Mouse (Mus musculus) MEL (cell line): ENCODE measurements around the gene Srsf3. TPM values are rescaled to one million over a fixed set of nuclear protein-coding genes. Genes with fewer than 3 reads are reported as not detected.

Experiments
- DNase-seq: peaks from one replicate; pipeline ENCODE4 v3.0.0; 2011; ENCODE audit warnings: low read depth, low spot score
- H3K27ac ChIP-seq: 2 replicates; pipeline ENCODE4 v1.5.1; 2012; ENCODE audit warnings: low read depth, mild to moderate bottlenecking, control low read depth, low read length, moderate library complexity; ENCODE audit not compliant: control insufficient read depth
- H3K27me3 ChIP-seq, 2 experiments: fragments of 150-350 bp in 1 of 2; sonication (generic) in 1 of 2; 2 replicates each; pipeline ENCODE4 v1.6.1; 2012; ENCODE audit warnings: low read length in 2 of 2, mild to moderate bottlenecking in 2 of 2, improper control_type of control experiment in 1 of 2, moderate library complexity in 1 of 2; ENCODE audit not compliant: insufficient read depth in 2 of 2, control insufficient read depth in 1 of 2
- H3K36me3 ChIP-seq, 2 experiments: 2 replicates each; pipeline ENCODE4 v1.6.1; 2012 to 2014; ENCODE audit warnings: low read length in 2 of 2, improper control_type of control experiment in 1 of 2, inconsistent platforms in 1 of 2, mild to moderate bottlenecking in 1 of 2; ENCODE audit not compliant: insufficient read depth in 2 of 2, control insufficient read depth in 1 of 2
- H3K4me1 ChIP-seq, 2 experiments: fragments of 150-350 bp in 1 of 2; sonication (generic) in 1 of 2; 2 replicates each; pipeline ENCODE4 v1.6.1; 2012; ENCODE audit warnings: low read length in 2 of 2, improper control_type of control experiment in 1 of 2, mild to moderate bottlenecking in 1 of 2; ENCODE audit not compliant: insufficient read depth in 2 of 2, control insufficient read depth in 1 of 2
- H3K4me3 ChIP-seq, 2 experiments: fragments of 150-350 bp in 1 of 2; sonication (generic) in 1 of 2; 2 replicates each; pipeline ENCODE4 v1.5.1; 2012; ENCODE audit warnings: low read depth in 2 of 2, low read length in 2 of 2, mild to moderate bottlenecking in 2 of 2, moderate library complexity in 2 of 2, control low read depth in 1 of 2, improper control_type of control experiment in 1 of 2; ENCODE audit not compliant: control insufficient read depth in 1 of 2, insufficient read depth in 1 of 2
- H3K79me2 ChIP-seq: 2 replicates; pipeline ENCODE4 v1.6.1; 2012; ENCODE audit warnings: mild to moderate bottlenecking, low read length, moderate library complexity; ENCODE audit not compliant: control insufficient read depth, poor library complexity, insufficient read depth
- H3K9ac ChIP-seq: 2 replicates; pipeline ENCODE4 v1.6.1; 2012; ENCODE audit warnings: low read depth, mild to moderate bottlenecking, control low read depth, low read length, moderate library complexity; ENCODE audit not compliant: control insufficient read depth, poor library complexity, severe bottlenecking
- H3K9me3 ChIP-seq: fragments of 150-350 bp; sonication (generic); replicated peaks from 2 replicates; pipeline ENCODE4 v1.6.1; 2012; ENCODE audit warnings: mild to moderate bottlenecking, low read length, improper control_type of control experiment, moderate library complexity; ENCODE audit not compliant: insufficient read depth
- CTCF ChIP-seq, 3 experiments: IDR thresholded peaks in 2 of 3; conservative IDR thresholded peaks in 1 of 3; 2 replicates each; pipeline ENCODE4 v1.5.1; 2011 to 2012; ENCODE audit warnings: low read length in 3 of 3, low read depth in 2 of 3, mild to moderate bottlenecking in 2 of 3, improper control_type of control experiment in 1 of 3, inconsistent platforms in 1 of 3, mixed read lengths in 1 of 3, moderate library complexity in 1 of 3; ENCODE audit not compliant: control insufficient read depth in 1 of 3, insufficient read depth in 1 of 3, poor library complexity in 1 of 3, severe bottlenecking in 1 of 3
- E2F4 ChIP-seq: IDR thresholded peaks from 2 replicates; pipeline ENCODE4 v1.6.1; 2011; ENCODE audit warnings: low read depth, low read length, improper control_type of control experiment, borderline replicate concordance
- ELF1 ChIP-seq: IDR thresholded peaks from 2 replicates; pipeline ENCODE4 v1.6.1; 2014; ENCODE audit warnings: low read depth, mild to moderate bottlenecking, inconsistent platforms, low read length, improper control_type of control experiment, moderate library complexity
- GABPA ChIP-seq: IDR thresholded peaks from 2 replicates; pipeline ENCODE4 v1.6.1; 2012; ENCODE audit warnings: low read depth, mild to moderate bottlenecking, inconsistent platforms, low read length, improper control_type of control experiment, moderate library complexity
- GATA1 ChIP-seq: IDR thresholded peaks from 2 replicates; pipeline ENCODE4 v1.6.1; 2011; ENCODE audit warnings: low read depth, low read length, improper control_type of control experiment
- KAT2A ChIP-seq: conservative IDR thresholded peaks from 2 replicates; pipeline ENCODE4 v1.6.1; 2012; ENCODE audit warnings: low read depth, low read length, improper control_type of control experiment, inconsistent platforms
- MAX ChIP-seq: IDR thresholded peaks from 2 replicates; pipeline ENCODE4 v1.6.1; 2011; ENCODE audit warnings: low read length, improper control_type of control experiment
- MAZ ChIP-seq: IDR thresholded peaks from 2 replicates; pipeline ENCODE4 v1.6.1; 2012; ENCODE audit warnings: low read depth, mild to moderate bottlenecking, inconsistent platforms, low read length, improper control_type of control experiment
- MXI1 ChIP-seq: IDR thresholded peaks from 2 replicates; pipeline ENCODE4 v1.6.1; 2011; ENCODE audit warnings: mild to moderate bottlenecking, low read depth, low read length, improper control_type of control experiment
- MYC ChIP-seq: IDR thresholded peaks from 2 replicates; pipeline ENCODE4 v1.6.1; 2011; ENCODE audit warnings: low read depth, mild to moderate bottlenecking, low read length, improper control_type of control experiment, moderate library complexity
- NELFE ChIP-seq: IDR thresholded peaks from 2 replicates; pipeline ENCODE4 v1.6.1; 2011; ENCODE audit warnings: low read depth, low read length, improper control_type of control experiment
- POLR2AphosphoS5 ChIP-seq: IDR thresholded peaks from 2 replicates; pipeline ENCODE4 v1.6.1; 2012; ENCODE audit warnings: low read depth, borderline replicate concordance, mild to moderate bottlenecking, inconsistent platforms, low read length, moderate library complexity, mixed read lengths
- RAD21 ChIP-seq: IDR thresholded peaks from 2 replicates; pipeline ENCODE4 v1.6.1; 2011; ENCODE audit warnings: mild to moderate bottlenecking, low read depth, low read length, improper control_type of control experiment
- SIN3A ChIP-seq: IDR thresholded peaks from 2 replicates; pipeline ENCODE4 v1.6.1; 2012; ENCODE audit warnings: low read length, improper control_type of control experiment, inconsistent platforms
- SMC3 ChIP-seq: IDR thresholded peaks from 2 replicates; pipeline ENCODE4 v1.6.1; 2011; ENCODE audit warnings: low read depth, low read length, improper control_type of control experiment
- TAL1 ChIP-seq: IDR thresholded peaks from 2 replicates; pipeline ENCODE4 v1.6.1; 2012; ENCODE audit warnings: mild to moderate bottlenecking, inconsistent platforms, low read length, moderate library complexity, mixed read lengths
- USF2 ChIP-seq, 2 experiments: IDR thresholded peaks; 2 replicates each; pipeline ENCODE4 v1.6.1; 2011 to 2012; ENCODE audit warnings: improper control_type of control experiment in 2 of 2, low read length in 2 of 2, borderline replicate concordance in 1 of 2, inconsistent platforms in 1 of 2, low read depth in 1 of 2, mild to moderate bottlenecking in 1 of 2; ENCODE audit not compliant: insufficient read depth in 1 of 2
- ZC3H11A ChIP-seq: IDR thresholded peaks from 2 replicates; pipeline ENCODE4 v1.6.1; 2012; ENCODE audit warnings: low read depth, mild to moderate bottlenecking, inconsistent platforms, low read length, improper control_type of control experiment
- ZKSCAN1 ChIP-seq: IDR thresholded peaks from 2 replicates; pipeline ENCODE4 v1.6.1; 2012; ENCODE audit warnings: low read depth, mild to moderate bottlenecking, inconsistent platforms, low read length, improper control_type of control experiment, moderate library complexity
- ZMIZ1 ChIP-seq: IDR thresholded peaks from 2 replicates; pipeline ENCODE4 v1.6.1; 2012; ENCODE audit warnings: low read depth, mild to moderate bottlenecking, inconsistent platforms, low read length, improper control_type of control experiment, moderate library complexity
- polyA plus RNA-seq, 2 experiments: library from polyadenylated mRNA; stranded (reverse) in 1 of 2; unstranded in 1 of 2; fragments of >175 nt in 1 of 2; fragments of >200 nt in 1 of 2; gene quantifications; 2 replicates each; pipeline versions ENCODE4 v1.2.1 to v1.2.4; 2012; ENCODE audit warnings: low replicate concordance in 2 of 2, low read depth in 1 of 2; ENCODE audit not compliant: insufficient read length in 2 of 2, insufficient read depth in 1 of 2, missing spikeins in 1 of 2
- total RNA-seq: library from RNA; depleted of rRNA; stranded (reverse); fragments of 300-350 nt; gene quantifications from 2 replicates; pipeline ENCODE4 v1.2.3, GENCODE M21; 2012

Srsf3 gene
- total and polyA plus RNA-seq, 3 experiments, result 326 to 556 (median 367) TPM

DNA sequence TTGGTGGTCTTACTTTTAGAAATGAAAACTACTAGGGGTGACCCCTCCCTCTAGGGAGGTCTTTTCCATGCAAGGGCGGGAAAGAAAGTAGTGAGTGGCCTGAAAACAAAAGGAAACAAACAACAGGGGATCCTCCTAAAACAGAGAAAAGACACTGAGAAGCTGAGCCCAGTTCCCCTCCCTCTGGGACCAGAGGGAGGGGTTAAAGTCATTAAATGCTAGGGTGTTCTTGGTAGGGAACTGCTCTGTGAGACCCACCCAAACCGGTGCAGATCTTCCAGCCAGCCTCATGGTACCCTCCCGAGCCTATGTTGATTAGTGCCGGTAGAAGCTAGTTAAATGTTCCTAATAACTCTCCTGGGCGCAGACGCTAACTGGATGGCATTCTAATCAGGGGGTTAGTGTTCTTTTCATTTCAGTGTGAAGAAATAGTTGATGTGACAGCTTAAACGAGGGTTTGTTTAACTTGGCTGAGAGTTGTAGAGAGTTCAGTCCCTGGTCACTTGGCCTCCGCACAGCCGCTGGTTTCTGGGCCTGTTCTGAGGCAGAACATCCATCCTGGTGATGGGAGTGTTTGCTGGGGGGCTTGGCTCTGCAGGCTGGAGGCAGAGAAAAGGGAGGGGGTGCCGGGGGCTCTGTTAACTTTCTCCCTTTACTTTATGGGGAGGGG is 7.4 kb upstream of the Srsf3 start:
- H3K27ac ChIP-seq, result no peak overlapping the region; the same call in 1 of the 2 replicates
- TF ChIP-seq NELFE (no peak), ZC3H11A (no peak), GATA1 (no peak), USF2 (IDR thresholded peaks at IDR 0.05; ENCODE audit: borderline replicate concordance in 1 of 2, insufficient read depth in 1 of 2, low read depth in 1 of 2, low read length in 2 of 2) (no peak), MYC (no peak), CTCF (IDR thresholded peaks at IDR 0.05 in 2 of 3, conservative IDR thresholded peaks at IDR 0.05 in 1 of 3; ENCODE audit: control insufficient read depth in 1 of 3, insufficient read depth in 1 of 3, low read depth in 2 of 3, low read length in 3 of 3, poor library complexity in 1 of 3, severe bottlenecking in 1 of 3) (no peak), SMC3 (no peak), KAT2A (no peak), ZKSCAN1 (no peak), MAX (no peak), ZMIZ1 (no peak), POLR2AphosphoS5 (no peak), SIN3A (no peak)
- H3K27me3 ChIP-seq, result no peaks in the 10 kb centered on the region
- no peaks in the 10 kb centered on the region for H3K79me2 ChIP-seq
- H3K4me1 ChIP-seq, result no peaks in the 10 kb centered on the region
- peaks cover 0 to 6% of the 10 kb centered on the region in 2 experiments; a peak in 2 of 4 replicates for H3K36me3 ChIP-seq
- H3K4me3 ChIP-seq, result no peak overlapping the region
- no peaks in the 10 kb centered on the region for H3K9me3 ChIP-seq
- peak overlapping the region; percentile 2; the same call in 1 of the 2 replicates for H3K9ac ChIP-seq
- DNase-seq, result no peak

DNA sequence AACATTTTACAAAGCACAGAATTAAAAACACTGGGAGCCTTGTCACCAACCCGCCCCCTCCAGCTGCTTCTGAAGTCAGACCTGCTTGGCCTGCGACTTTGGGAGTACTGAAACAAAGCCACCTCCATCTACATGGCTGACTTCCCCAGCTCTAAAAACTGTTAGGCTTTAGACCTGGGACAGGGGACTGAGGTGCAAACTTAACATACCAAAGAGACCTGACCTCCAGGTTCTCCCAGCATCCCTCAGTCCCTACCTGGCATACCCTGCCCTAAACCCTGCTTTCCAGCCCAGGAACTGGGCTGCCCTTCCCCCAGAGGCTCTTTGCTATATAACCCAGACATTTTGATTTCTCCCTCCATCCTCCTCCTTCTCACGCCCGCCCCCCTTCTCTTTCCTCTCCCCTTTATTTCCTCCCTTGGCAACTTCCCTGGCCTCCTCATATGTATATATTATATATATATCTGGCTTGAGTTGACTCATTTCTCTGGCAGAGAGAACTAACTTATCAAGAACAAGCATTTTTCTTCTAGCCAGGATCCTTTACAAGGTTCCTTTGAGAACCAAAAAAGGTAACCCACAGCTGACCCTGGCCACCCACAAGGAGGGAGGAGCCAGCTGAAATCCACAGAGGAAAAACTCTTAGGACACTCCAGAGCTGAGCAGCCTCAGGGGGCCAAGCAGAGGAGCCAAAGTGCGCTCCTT is 5.6 kb upstream of the Srsf3 start:
- H3K27me3 ChIP-seq, result no peaks in the 10 kb centered on the region
- H3K9me3 ChIP-seq, result no peaks in the 10 kb centered on the region
- H3K4me1 ChIP-seq, result no peaks in the 10 kb centered on the region
- H3K27ac ChIP-seq, result no peak overlapping the region
- peaks cover 0 to 6% of the 10 kb centered on the region in 2 experiments; a peak in 2 of 4 replicates for H3K36me3 ChIP-seq
- H3K79me2 ChIP-seq, result peaks cover under 1% of the 10 kb centered on the region; the same call in 1 of the 2 replicates
- TF ChIP-seq NELFE (no peak), TAL1 (no peak), MXI1 (no peak), RAD21 (no peak), GABPA (no peak), SIN3A (no peak), E2F4 (no peak), ELF1 (no peak), MAZ (no peak)
- no peak overlapping the region for H3K9ac ChIP-seq
- DNase-seq, result no peak
- H3K4me3 ChIP-seq, result no peak overlapping the region
